ENCODE assay signal across 9 mouse cellular contexts in the genomic region with DNA sequence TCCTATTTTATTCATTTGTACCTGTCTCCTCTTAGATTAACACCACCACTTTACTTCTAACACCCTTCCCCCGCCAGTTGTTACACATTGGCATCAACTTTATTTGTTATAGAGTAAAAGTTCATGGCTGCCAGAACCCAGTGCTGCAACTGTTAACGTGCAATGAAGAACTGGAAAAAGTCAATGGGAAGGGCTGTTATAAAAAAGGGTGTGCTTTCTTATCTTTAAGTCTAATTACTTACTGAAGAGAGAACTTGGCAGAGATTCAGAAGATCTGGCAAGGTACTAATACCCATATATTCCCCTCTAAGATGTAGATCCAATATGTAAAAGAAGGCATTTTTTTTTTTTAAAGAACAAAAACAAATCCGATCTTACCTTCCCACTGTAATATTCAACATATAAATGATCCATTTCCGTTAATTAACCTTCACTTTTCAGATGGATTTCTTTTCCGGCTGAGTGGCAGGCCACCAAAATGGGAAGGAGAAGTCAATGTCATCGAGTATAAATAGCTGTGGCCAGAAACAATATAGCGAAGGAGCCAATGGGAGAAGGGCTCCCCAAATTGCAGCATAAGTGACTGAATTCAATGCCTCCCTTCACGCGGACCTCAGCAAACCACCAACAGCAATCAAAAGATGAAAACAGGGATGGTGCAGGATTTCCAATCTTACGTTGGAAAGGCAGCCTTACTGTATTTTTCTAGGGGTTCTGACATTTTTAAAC. TPM values are rescaled to one million over a fixed set of nuclear protein-coding genes. Genes with fewer than 3 reads are reported as not detected.
DNase-seq lines count a peak whose midpoint lies in the region; ATAC-seq and TF ChIP-seq lines count a peak whose summit lies in the region.
"Had no signal": no experiment of that assay in that cellular context is flagged by ENCODE, and none has a peak within 500 bp of the region (broad histone marks: within the 10 kb centered on the region; RNA-seq: fewer than 3 reads in every experiment).

No protein-coding gene starts in this region.

- peak; percentile 56 for DNase-seq in 416B (ENCODE audit: low read depth)
- DNase-seq in heart, postnatal 0 days (ENCODE audit: low spot score), result peak; percentile 42
- no peak for DNase-seq in ovary, postnatal 10 days (ENCODE audit: low spot score)
- no peak for DNase-seq in left cerebral cortex, postnatal 4 days
- DNase-seq: adrenal gland, postnatal 36 days had no signal

- 0 out of 2 replicates have a peak overlapping the region, but pooled peaks have one; percentile 94 for H3K27ac ChIP-seq in heart, postnatal 0 days (ENCODE audit: low read depth)

- H3K9me3 ChIP-seq in erythroblast, embryonic 14.5 days (ENCODE audit: control insufficient read depth, low read length), result no peaks in the 10 kb centered on the region
- H3K9me3 ChIP-seq in heart, postnatal 0 days (replicated peaks; ENCODE audit: control insufficient read depth, low read length), result no peaks in the 10 kb centered on the region

- 40% methylated on average over 10 of the region's 10 CpGs for WGBS in heart, postnatal 0 days

- TF ChIP-seq EP300 in heart, postnatal 0 days (IDR thresholded peaks at IDR 0.05; ENCODE audit: low read depth), result no peak

- ATAC-seq in erythroblast, adult 5-6 weeks (replicated peaks; ENCODE audit: low FRiP score, poor library complexity, severe bottlenecking), result no peak
- no peak for ATAC-seq in heart, postnatal 0 days (ENCODE audit: insufficient read depth, low read depth)
- ATAC-seq in megakaryocyte, adult 5-6 weeks (ENCODE audit: poor library complexity, severe bottlenecking), result peak; percentile 47
- no peak for ATAC-seq in frontal cortex, adult (ENCODE audit: low TSS enrichment)

- H3K4me3 ChIP-seq in erythroblast, embryonic 14.5 days (replicated peaks), result peak overlapping the region; percentile 98
- peak overlapping the region; percentile 100 for H3K4me3 ChIP-seq in heart, postnatal 0 days (ENCODE audit: low read depth, low read length)

- peaks cover 12% of the 10 kb centered on the region for H3K36me3 ChIP-seq in erythroblast, embryonic 14.5 days (ENCODE audit: control insufficient read depth)
- H3K36me3 ChIP-seq in heart, postnatal 0 days (replicated peaks; ENCODE audit: control insufficient read depth, insufficient read depth, low read length), result no peaks in the 10 kb centered on the region

- H3K9ac ChIP-seq in heart, postnatal 0 days (replicated peaks; ENCODE audit: low read depth, low read length), result no peak overlapping the region

- peaks cover 41% of the 10 kb centered on the region for H3K4me1 ChIP-seq in erythroblast, embryonic 14.5 days (ENCODE audit: control insufficient read depth)
- H3K4me1 ChIP-seq in heart, postnatal 0 days (ENCODE audit: control insufficient read depth, insufficient read depth), result peaks cover 12% of the 10 kb centered on the region; the same call in 1 of the 2 replicates

- intact Hi-C loops in left cerebral cortex, postnatal 4 days (cut with DNase I), result no loop called here

- no peaks in the 10 kb centered on the region for H3K27me3 ChIP-seq in erythroblast, embryonic 14.5 days (ENCODE audit: control insufficient read depth)
- no peaks in the 10 kb centered on the region for H3K27me3 ChIP-seq in heart, postnatal 0 days (ENCODE audit: control insufficient read depth, insufficient read depth, low read length)

- peak overlapping the region; percentile 70 for H3K4me2 ChIP-seq in heart, postnatal 0 days (ENCODE audit: low read depth, low read length)

- TF ChIP-seq CTCF in heart, postnatal 0 days (IDR thresholded peaks at IDR 0.05; ENCODE audit: low read depth), result no peak

RNA-seq across cellular contexts. Expression of a gene that starts 1.8 kb away (rescaled TPM):
- 0.14 and 0.51 TPM in 2 replicates for polyA plus RNA-seq in erythroblast, embryonic 14.5 days (2012)
- 3.5 and 11.5 TPM in 2 replicates for total RNA-seq in erythroblast, adult 5-6 weeks (2015; ENCODE audit: low replicate concordance)
- 12.4 and 13.5 TPM in 2 replicates for total RNA-seq in erythroblast, adult 5-6 weeks (2017; ENCODE audit: low replicate concordance)
- total RNA-seq in heart, postnatal 0 days (2014; rRNA removed; ENCODE audit: low replicate concordance), result 13.7 and 76.8 TPM in 2 replicates
- 12.0 and 12.3 TPM in 2 replicates for polyA plus RNA-seq in heart, postnatal 0 days (2015; fragmentation: Nextera tagmentation; extraction: Ambion mirVana)
- total RNA-seq in megakaryocyte, adult 5-6 weeks (2015), result 28.0 and 38.5 TPM in 2 replicates
- 26.6 and 40.2 TPM in 2 replicates for total RNA-seq in megakaryocyte, adult 5-6 weeks (2017)
- total RNA-seq in left cerebral cortex, postnatal 4 days (2021), result 10 to 100 TPM; 34.2 to 35.1 TPM

RNA-seq across cellular contexts. Expression of a gene that starts 33.3 kb away (rescaled TPM):
- 2.4 and 3.0 TPM in 2 replicates for polyA plus RNA-seq in erythroblast, embryonic 14.5 days (2012)
- 44.6 and 45.1 TPM in 2 replicates for total RNA-seq in erythroblast, adult 5-6 weeks (2015; ENCODE audit: low replicate concordance)
- total RNA-seq in erythroblast, adult 5-6 weeks (2017; ENCODE audit: low replicate concordance), result 35.4 and 44.0 TPM in 2 replicates
- 43.4 and 57.8 TPM in 2 replicates for total RNA-seq in heart, postnatal 0 days (2014; rRNA removed; ENCODE audit: low replicate concordance)
- polyA plus RNA-seq in heart, postnatal 0 days (2015; fragmentation: Nextera tagmentation; extraction: Ambion mirVana), result 47.8 and 52.1 TPM in 2 replicates
- 136 and 156 TPM in 2 replicates for total RNA-seq in megakaryocyte, adult 5-6 weeks (2015)
- total RNA-seq in megakaryocyte, adult 5-6 weeks (2017), result 149 and 157 TPM in 2 replicates
- total RNA-seq in left cerebral cortex, postnatal 4 days (2021), result 10 to 100 TPM; 49.0 to 53.1 TPM

Comparison
In these comparisons a context has a peak if more than half of its experiments do, and no peak if none do; other contexts are left out.
1. DNase-seq: peak in 416B (single experiment) and heart, postnatal 0 days (single experiment); none in ovary, postnatal 10 days (single experiment) and left cerebral cortex, postnatal 4 days (single experiment).